Mouse (Mus musculus) heart, adult 9 months (tissue): ENCODE results near the gene Slc7a8.
A peak's percentile ranks its signal among the peaks of the same experiment; 100 is the strongest.

ENCODE experiments used
- DNase-seq, 2 experiments: peaks; one replicate each; pipeline ENCODE4 v3.0.0; 2022; ENCODE audit warnings: low spot score in 2 of 2

The Slc7a8 gene

GRCm38 (mm10) chr14:54701298-54701697, 80.4 kb downstream of the Slc7a8 start:
- DNase-seq = peak; percentile 51 to 64

GRCm38 (mm10) chr14:54699586-54699985, 82.2 kb downstream of the Slc7a8 start:
- no peak for DNase-seq

- no peak for DNase-seq
These were observed 83.0 kb downstream of the Slc7a8 start, which contains the start of gene Gm29776 for GRCm38 (mm10) chr14:54698733-54699132. Gm29776 (minus strand) TSS chr14:54698833.

- DNase-seq = no peak
These were observed 85.0 kb downstream of the Slc7a8 start for GRCm38 (mm10) chr14:54696752-54697151.

- DNase-seq = no peak
These were observed 86.7 kb downstream of the Slc7a8 start for GRCm38 (mm10) chr14:54695042-54695441.

- DNase-seq = no peak
These were observed 94.5 kb downstream of the Slc7a8 start for GRCm38 (mm10) chr14:54687251-54687650.

GRCm38 (mm10) chr14:54686522-54687143, 95.1 kb downstream of the Slc7a8 start, which contains the start of gene Acin1:
Acin1 (minus strand) TSS chr14:54686931.
- DNase-seq = peak; percentile 100

- peak in 1 of 2 experiments; percentile 84 for DNase-seq
These were observed 95.7 kb downstream of the Slc7a8 start, which contains the start of gene 1700123O20Rik for GRCm38 (mm10) chr14:54686063-54686521. 1700123O20Rik (plus strand) TSS chr14:54686216.

- no peak for DNase-seq
These were observed 96.3 kb downstream of the Slc7a8 start for GRCm38 (mm10) chr14:54685471-54685870.

GRCm38 (mm10) chr14:54682396-54682795, 99.3 kb downstream of the Slc7a8 start:
- no peak for DNase-seq

GRCm38 (mm10) chr14:54678657-54679304, 103.0 kb downstream of the Slc7a8 start:
- no peak for DNase-seq

GRCm38 (mm10) chr14:54676290-54676689, 105.5 kb downstream of the Slc7a8 start:
- no peak for DNase-seq

- no peak for DNase-seq
These were observed 107.4 kb downstream of the Slc7a8 start for GRCm38 (mm10) chr14:54674317-54674716.
